Mouse (Mus musculus): ENCODE results near the gene Arhgap19. TPM values are rescaled to one million over a fixed set of nuclear protein-coding genes. Genes with fewer than 3 reads are reported as not detected.

Gene Arhgap19
- polyA plus RNA-seq (2012; ENCODE audit: insufficient read depth, insufficient read length, low replicate concordance, missing spikeins), result not detected in 2 replicates

DNA sequence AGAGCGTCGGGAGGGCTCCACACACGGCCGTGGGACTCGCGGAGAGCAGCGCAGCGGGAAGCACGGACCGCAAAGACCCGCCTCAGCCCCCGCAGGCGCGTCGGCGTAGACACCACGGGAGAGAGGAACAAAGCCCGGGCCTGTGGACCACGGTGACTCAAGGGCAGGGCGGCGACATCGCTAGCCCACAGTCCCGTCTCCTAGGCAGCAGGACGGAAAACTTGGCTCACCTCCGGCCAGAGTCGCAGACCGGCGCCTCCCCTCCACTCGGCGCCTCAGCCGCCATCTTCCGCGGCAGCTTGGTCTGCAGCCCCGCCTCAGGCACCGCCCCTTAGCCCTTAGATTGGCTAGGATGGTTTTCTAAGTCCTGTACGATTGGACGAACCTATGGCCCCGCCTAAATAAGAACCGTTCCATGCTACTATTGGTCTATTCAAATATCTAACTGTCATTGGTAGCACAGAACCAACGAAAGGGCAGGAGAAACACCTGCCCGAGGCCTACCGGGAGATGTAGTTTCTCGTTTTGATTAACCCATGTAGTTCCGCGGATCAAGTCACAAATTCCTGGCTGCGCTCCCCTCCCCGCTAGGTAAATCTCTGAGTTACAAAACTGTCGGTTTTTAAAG lies at the start of gene Arhgap19:
Arhgap19 (minus strand) TSS at position 306 of the 628 bp plus-strand sequence.
- no peak within 1 kb of the TSS for H3K27ac ChIP-seq (ENCODE audit: insufficient read depth, low read depth, low read length)
- under 1% methylated on average over 48 of the region's 48 CpGs for WGBS
- H3K4me1 ChIP-seq (ENCODE audit: control insufficient read depth, insufficient read depth, low read length), result peaks cover 3% of the 10 kb centered on the region; the same call in 1 of the 2 replicates
- TF ChIP-seq CTCF (IDR thresholded peaks at IDR 0.05; ENCODE audit: insufficient read depth, low read depth, low read length) (no peak), POLR2A (IDR thresholded peaks at IDR 0.05; ENCODE audit: insufficient read depth, low read depth, low read length) (0 out of 2 replicates have a peak, but pooled peaks have one; percentile 39)
- H3K4me3 ChIP-seq (ENCODE audit: insufficient read depth, low read depth, low read length), result peak within 1 kb of the TSS; percentile 76

DNA sequence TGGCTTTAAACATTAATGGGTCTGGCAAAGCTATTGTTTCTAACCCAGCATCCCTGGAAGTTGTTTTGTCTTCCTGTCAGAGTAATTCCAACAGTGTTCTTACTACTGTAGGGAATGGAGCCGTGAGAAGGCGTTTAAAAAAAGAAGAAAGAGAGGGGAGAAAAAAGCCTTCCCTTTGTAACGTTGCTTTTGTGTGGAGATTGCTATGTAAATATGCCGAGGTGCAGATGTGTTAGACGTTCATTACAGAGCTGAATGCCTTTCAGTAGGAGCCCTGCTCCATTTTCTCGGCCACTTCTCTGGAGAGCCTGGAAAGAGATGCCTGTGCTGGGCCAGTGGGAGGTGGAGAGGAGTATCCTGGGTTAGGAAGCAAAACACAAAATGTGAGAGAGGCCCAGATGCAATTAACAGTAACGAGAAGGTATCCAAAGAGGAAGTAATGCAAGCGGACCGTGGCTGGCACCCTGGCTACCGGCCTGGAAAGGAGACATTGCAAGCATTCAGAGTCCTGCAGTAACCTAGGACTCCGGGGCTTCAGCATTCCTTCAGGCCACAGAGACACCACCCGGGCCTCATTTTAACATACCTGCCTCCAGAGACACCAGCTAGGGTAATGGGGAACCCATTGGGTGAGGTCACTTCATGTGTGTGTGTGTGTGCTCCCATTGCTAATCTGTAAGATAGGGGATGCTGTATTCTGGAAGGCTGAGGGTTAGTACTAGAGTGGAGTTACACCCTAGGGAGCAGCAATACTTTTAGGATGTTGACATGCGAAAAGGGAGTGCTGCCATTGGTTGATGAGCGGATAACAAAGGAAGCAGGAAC lies 49.1 kb upstream of the Arhgap19 start:
- Histone ChIP-seq H3K4me1 (ENCODE audit: control insufficient read depth, insufficient read depth, low read length) (peaks cover 10% of the 10 kb centered on the region), H3K4me3 (ENCODE audit: insufficient read depth, low read depth, low read length) (no peak overlapping the region), H3K27ac (ENCODE audit: insufficient read depth, low read depth, low read length) (peak overlapping the region; percentile 59)
- no peak for TF ChIP-seq CTCF (IDR thresholded peaks at IDR 0.05; ENCODE audit: insufficient read depth, low read depth, low read length)
- TF ChIP-seq POLR2A (IDR thresholded peaks at IDR 0.05; ENCODE audit: insufficient read depth, low read depth, low read length), result no peak
- 18% methylated on average over 14 of the region's 14 CpGs for WGBS

DNA sequence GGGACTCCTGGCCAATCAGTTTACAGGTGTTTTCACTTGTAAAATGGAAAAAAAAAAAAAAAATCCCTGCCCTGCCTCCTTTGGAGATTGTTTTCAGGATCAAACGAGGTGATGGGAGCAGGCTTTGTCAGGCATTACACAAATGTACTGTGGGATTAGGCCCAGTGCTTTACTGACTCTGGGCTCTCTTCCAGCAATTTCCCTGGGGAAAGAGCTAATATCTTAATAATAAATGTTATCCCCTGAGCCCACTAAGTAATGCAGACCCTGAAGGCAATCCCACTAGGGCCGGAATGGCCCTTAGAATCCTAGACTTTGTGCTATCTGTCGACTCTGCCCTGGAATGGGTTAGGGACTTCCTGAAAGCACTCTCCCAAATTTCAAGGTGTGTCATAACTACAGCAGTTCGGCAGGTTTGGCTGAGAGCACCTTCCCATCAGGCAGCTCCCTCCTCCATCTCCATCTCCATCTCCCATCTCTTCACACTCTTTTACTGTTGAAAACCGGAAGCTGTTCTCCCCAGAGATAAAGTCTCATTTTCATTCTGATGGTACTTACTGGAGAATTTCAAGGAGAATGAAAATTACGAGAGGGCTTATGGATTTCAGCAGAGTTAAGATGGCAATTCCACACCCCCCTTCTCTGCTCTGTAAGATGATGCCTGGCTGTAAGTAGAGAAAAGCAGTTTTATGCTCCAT lies 48.3 kb upstream of the Arhgap19 start:
- H3K27ac ChIP-seq (ENCODE audit: insufficient read depth, low read depth, low read length), result peak overlapping the region; percentile 76
- H3K4me1 ChIP-seq (ENCODE audit: control insufficient read depth, insufficient read depth, low read length), result peaks cover 10% of the 10 kb centered on the region
- H3K4me3 ChIP-seq (ENCODE audit: insufficient read depth, low read depth, low read length), result no peak overlapping the region
- WGBS, result 31% methylated on average over 6 of the region's 6 CpGs
- TF ChIP-seq CTCF (IDR thresholded peaks at IDR 0.05; ENCODE audit: insufficient read depth, low read depth, low read length) (no peak), POLR2A (IDR thresholded peaks at IDR 0.05; ENCODE audit: insufficient read depth, low read depth, low read length) (no peak)

DNA sequence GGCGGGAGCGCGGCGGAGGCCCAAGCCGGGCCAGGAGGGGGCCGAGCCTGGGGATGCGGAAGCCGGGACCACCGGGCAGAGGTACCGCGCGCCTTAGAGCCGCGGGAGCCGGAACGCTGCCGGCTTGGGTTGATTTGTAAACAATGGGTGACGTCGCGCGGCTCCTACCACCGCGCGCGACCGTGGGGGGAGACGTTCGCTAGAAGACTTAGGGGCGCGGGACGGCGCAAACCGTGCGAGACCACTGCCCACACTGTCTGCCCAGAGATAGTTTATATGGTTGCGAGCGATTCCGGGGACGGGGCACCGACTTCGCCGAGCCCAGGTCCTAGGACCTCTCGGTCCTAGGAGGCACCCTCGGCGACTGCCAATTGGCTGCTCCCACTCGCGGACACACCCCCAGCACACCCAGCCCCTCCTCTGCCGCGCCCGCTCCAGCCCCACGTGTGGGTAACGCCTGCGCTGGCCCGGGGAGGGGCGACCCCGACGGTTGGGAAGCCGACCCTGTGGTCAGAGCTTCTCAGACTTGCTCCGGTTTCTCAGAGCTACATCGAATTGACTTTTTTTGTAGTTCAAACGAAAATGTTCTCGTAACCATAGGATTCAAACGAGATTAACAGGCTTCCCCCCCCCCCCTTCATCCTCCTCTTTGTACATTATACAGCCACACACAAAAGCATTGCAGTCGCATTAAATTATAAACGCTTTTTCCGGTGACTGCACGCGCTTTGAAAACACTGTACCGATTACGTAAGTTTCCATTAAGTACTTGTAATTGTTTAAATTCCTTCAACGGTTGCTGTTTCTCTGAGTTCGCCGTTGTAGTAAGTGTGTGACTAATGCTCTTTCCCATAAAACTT lies 46.4 kb upstream of the Arhgap19 start, which contains the start of gene Frat2:
Frat2 (minus strand) TSS at position 141 of the 860 bp plus-strand sequence.
- no peak for TF ChIP-seq CTCF (IDR thresholded peaks at IDR 0.05; ENCODE audit: insufficient read depth, low read depth, low read length)
- TF ChIP-seq POLR2A (IDR thresholded peaks at IDR 0.05; ENCODE audit: insufficient read depth, low read depth, low read length), result peak; percentile 65
- WGBS, result under 1% methylated on average over 72 of the region's 72 CpGs
- Histone ChIP-seq H3K4me1 (ENCODE audit: control insufficient read depth, insufficient read depth, low read length) (peaks cover 14% of the 10 kb centered on the region), H3K4me3 (ENCODE audit: insufficient read depth, low read depth, low read length) (peak within 1 kb of the TSS; percentile 94), H3K27ac (ENCODE audit: insufficient read depth, low read depth, low read length) (peak within 1 kb of the TSS; percentile 99)

DNA sequence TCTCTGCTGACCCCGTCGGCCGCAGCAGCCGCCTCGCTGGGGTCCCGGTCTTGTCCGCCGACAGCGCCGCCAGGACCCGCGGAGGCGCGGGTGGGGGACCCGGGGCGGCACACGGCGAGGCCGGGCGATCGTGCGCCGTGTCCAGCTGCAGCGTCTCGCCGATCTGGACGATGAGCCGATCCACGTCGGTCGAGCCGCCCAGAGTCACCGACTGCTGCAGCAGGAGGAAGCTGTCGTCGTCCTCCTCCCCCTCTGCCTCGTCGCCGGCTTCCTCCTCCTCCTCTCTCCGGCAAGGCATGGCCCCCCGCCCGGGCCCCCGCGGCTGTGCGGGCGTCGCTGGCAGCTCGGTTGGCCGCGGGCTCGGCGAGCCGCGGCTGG lies 45.8 kb upstream of the Arhgap19 start:
- under 1% methylated on average over 53 of the region's 53 CpGs for WGBS
- H3K4me3 ChIP-seq (ENCODE audit: insufficient read depth, low read depth, low read length), result peak overlapping the region; percentile 94
- H3K4me1 ChIP-seq (ENCODE audit: control insufficient read depth, insufficient read depth, low read length), result peaks cover 14% of the 10 kb centered on the region
- H3K27ac ChIP-seq (ENCODE audit: insufficient read depth, low read depth, low read length), result peak overlapping the region; percentile 59

DNA sequence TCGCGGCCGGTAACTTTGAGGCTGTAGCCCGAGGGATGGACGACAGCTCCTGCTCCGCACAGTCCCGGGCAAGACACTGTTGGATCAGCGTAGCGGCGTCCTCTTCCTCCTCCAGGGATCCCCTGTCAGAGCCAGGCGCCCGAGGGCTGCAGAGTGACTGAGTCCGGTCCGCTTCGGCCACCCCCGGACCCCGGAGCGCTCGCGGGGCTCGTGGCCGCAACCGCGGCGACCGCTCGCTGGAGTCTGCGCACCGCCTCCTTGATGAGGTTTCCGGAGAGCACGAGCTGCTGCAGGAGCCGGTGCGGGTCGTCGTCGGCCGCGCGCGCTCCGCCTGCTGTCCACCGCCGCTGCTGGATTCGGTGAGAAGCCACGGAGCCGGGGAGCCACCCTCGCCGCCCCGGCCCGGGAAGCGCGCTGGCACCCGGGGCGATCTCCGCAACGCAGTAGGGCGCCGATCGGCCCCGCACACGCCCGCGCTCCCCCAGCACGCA lies 45.3 kb upstream of the Arhgap19 start:
- Histone ChIP-seq H3K4me1 (ENCODE audit: control insufficient read depth, insufficient read depth, low read length) (peaks cover 14% of the 10 kb centered on the region), H3K4me3 (ENCODE audit: insufficient read depth, low read depth, low read length) (peak overlapping the region; percentile 94), H3K27ac (ENCODE audit: insufficient read depth, low read depth, low read length) (peak overlapping the region; percentile 59)
- WGBS, result under 1% methylated on average over 64 of the region's 64 CpGs
- no peak for TF ChIP-seq CTCF (IDR thresholded peaks at IDR 0.05; ENCODE audit: insufficient read depth, low read depth, low read length)
- TF ChIP-seq POLR2A (IDR thresholded peaks at IDR 0.05; ENCODE audit: insufficient read depth, low read depth, low read length), result no peak

DNA sequence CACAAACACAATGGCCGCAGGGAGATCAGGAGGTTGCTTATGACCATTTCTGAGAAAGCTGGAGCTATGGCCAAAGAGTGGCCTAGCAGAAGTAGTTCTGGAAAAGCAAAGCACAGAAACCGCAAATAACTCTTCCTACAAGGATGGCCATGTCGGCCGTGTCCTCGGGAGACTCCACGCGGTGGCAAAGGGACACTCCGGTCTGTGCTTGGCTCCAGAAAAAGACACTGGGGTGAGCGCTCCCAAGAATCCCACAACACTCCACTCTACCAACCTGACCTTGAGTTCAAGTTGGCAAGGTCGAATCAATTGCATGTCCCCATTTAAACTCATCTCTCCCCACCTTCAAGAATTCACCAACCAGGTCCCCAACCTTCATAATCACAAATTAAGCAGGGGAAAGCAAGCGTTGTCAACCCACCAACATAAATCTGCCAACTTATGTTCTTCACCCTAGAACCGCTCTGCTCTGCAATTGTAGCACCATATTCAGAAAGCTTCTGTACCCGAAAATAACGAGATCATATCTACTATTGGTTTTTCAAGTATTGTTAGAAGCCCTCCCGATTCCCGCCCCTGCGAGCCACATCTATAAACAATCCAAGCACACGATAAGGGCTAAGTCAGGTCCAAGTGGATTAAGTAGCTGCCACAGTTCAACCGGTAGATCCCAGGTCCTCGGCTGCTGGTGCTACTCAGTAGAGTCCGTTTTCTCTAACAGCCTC lies 44.7 kb upstream of the Arhgap19 start:
- Histone ChIP-seq H3K4me1 (ENCODE audit: control insufficient read depth, insufficient read depth, low read length) (peaks cover 14% of the 10 kb centered on the region), H3K4me3 (ENCODE audit: insufficient read depth, low read depth, low read length) (peak overlapping the region; percentile 94), H3K27ac (ENCODE audit: insufficient read depth, low read depth, low read length) (no peak overlapping the region)
- TF ChIP-seq POLR2A (IDR thresholded peaks at IDR 0.05; ENCODE audit: insufficient read depth, low read depth, low read length), result no peak
- TF ChIP-seq CTCF (IDR thresholded peaks at IDR 0.05; ENCODE audit: insufficient read depth, low read depth, low read length), result no peak
- 6% methylated on average over 21 of the region's 21 CpGs for WGBS
